ENCODE assay signal across 8 mouse cellular contexts in genomic region chr2:31258609-31259366, GRCm38 (mm10). TPM values are rescaled to one million over a fixed set of nuclear protein-coding genes. Genes with fewer than 3 reads are reported as not detected.
DNase-seq lines count a peak whose midpoint lies in the region; ATAC-seq and TF ChIP-seq lines count a peak whose summit lies in the region.

No protein-coding gene starts in this region.

- H3K4me2 ChIP-seq in embryonic facial prominence, embryonic 11.5 days (ENCODE audit: low read depth, low read length), result peak overlapping the region; percentile 64
- peak overlapping the region; percentile 63 for H3K4me2 ChIP-seq in limb, embryonic 14.5 days (replicated peaks; ENCODE audit: low read depth, low read length, severe bottlenecking)
- H3K4me2 ChIP-seq in midbrain, embryonic 15.5 days, result peak overlapping the region; percentile 57

- TF ChIP-seq CTCF in spleen, adult 2 months (IDR thresholded peaks at IDR 0.05; ENCODE audit: extremely low read depth, insufficient read depth, insufficient read length, insufficient replicate concordance), result no peak

- peak; percentile 72 for DNase-seq in 416B (ENCODE audit: low read depth)
- peak; percentile 88 for DNase-seq in adrenal gland, postnatal 14 days
- peak; percentile 74 for DNase-seq in embryonic facial prominence, embryonic 11.5 days (ENCODE audit: low spot score)
- peak; percentile 81 to 85 for DNase-seq in heart, adult 9 months (ENCODE audit: low spot score in 2 of 2)
- DNase-seq in kidney, adult 8-10 months, result peak; percentile 79 to 84
- peak; percentile 86 for DNase-seq in limb, embryonic 14.5 days (ENCODE audit: low spot score)
- DNase-seq in spleen, adult 2 months (ENCODE audit: low read depth in 1 of 2, low spot score in 2 of 2), result peak; percentile 22 to 44

- H3K27ac ChIP-seq in embryonic facial prominence, embryonic 11.5 days (replicated peaks; ENCODE audit: low read depth, low read length), result 0 out of 2 replicates have a peak overlapping the region, but pooled peaks have one; percentile 20
- H3K27ac ChIP-seq in limb, embryonic 14.5 days (replicated peaks; ENCODE audit: low read depth, low read length), result 0 out of 2 replicates have a peak overlapping the region, but pooled peaks have one; percentile 3
- no peak overlapping the region for H3K27ac ChIP-seq in midbrain, embryonic 15.5 days
- no peak overlapping the region for H3K27ac ChIP-seq in spleen, adult 2 months (ENCODE audit: insufficient read depth, low read length)

- H3K36me3 ChIP-seq in embryonic facial prominence, embryonic 11.5 days (replicated peaks; ENCODE audit: control insufficient read depth, insufficient read depth, low read depth, low read length), result no peaks in the 10 kb centered on the region
- H3K36me3 ChIP-seq in limb, embryonic 14.5 days (ENCODE audit: control insufficient read depth, insufficient read depth, low read length), result no peaks in the 10 kb centered on the region
- no peaks in the 10 kb centered on the region for H3K36me3 ChIP-seq in midbrain, embryonic 15.5 days (replicated peaks)
- H3K36me3 ChIP-seq in spleen, adult 2 months (ENCODE audit: control insufficient read depth, insufficient read depth, low read length), result no peaks in the 10 kb centered on the region

- 11% methylated on average over 22 of the region's 22 CpGs for WGBS in embryonic facial prominence, embryonic 11.5 days
- 12% methylated on average over 22 of the region's 22 CpGs for WGBS in limb, embryonic 14.5 days
- WGBS in midbrain, embryonic 15.5 days, result 12% methylated on average over 22 of the region's 22 CpGs
- WGBS in spleen, adult 2 months, result 23% methylated on average over 22 of the region's 22 CpGs

- no peak for TF ChIP-seq POLR2A in limb, embryonic 14.5 days (IDR thresholded peaks at IDR 0.05; ENCODE audit: borderline replicate concordance, extremely low read depth, insufficient read depth, insufficient read length)
- TF ChIP-seq POLR2A in spleen, adult 2 months (IDR thresholded peaks at IDR 0.05; ENCODE audit: low read depth, low read length), result no peak

- peak overlapping the region; percentile 45 for H3K9ac ChIP-seq in embryonic facial prominence, embryonic 11.5 days (replicated peaks; ENCODE audit: low read length)
- peak overlapping the region; percentile 17; the same call in 1 of the 2 replicates for H3K9ac ChIP-seq in limb, embryonic 14.5 days (ENCODE audit: low read depth, low read length, severe bottlenecking)
- no peak overlapping the region for H3K9ac ChIP-seq in midbrain, embryonic 15.5 days

- ATAC-seq in embryonic facial prominence, embryonic 11.5 days (replicated peaks; ENCODE audit: insufficient number of reproducible peaks, low FRiP score, low TSS enrichment, low read depth), result peak; percentile 29
- ATAC-seq in limb, embryonic 14.5 days (ENCODE audit: low FRiP score, low read depth), result peak; percentile 76
- ATAC-seq in midbrain, embryonic 15.5 days (replicated peaks), result peak; percentile 55; the same call in 1 of the 2 replicates

- peak overlapping the region; percentile 31 for H3K4me3 ChIP-seq in embryonic facial prominence, embryonic 11.5 days (ENCODE audit: low read depth, low read length)
- H3K4me3 ChIP-seq in limb, embryonic 14.5 days (replicated peaks; ENCODE audit: low read length), result peak overlapping the region; percentile 32
- peak overlapping the region; percentile 31 for H3K4me3 ChIP-seq in midbrain, embryonic 15.5 days
- H3K4me3 ChIP-seq in spleen, adult 2 months (ENCODE audit: extremely low read depth, insufficient read depth, insufficient read length), result peak overlapping the region; percentile 65

- no peaks in the 10 kb centered on the region for H3K9me3 ChIP-seq in embryonic facial prominence, embryonic 11.5 days (replicated peaks; ENCODE audit: control insufficient read depth, low read length)
- H3K9me3 ChIP-seq in limb, embryonic 14.5 days (ENCODE audit: control insufficient read depth, low read length), result no peaks in the 10 kb centered on the region
- H3K9me3 ChIP-seq in midbrain, embryonic 15.5 days, result no peaks in the 10 kb centered on the region

- H3K27me3 ChIP-seq in embryonic facial prominence, embryonic 11.5 days (ENCODE audit: control insufficient read depth, insufficient read depth, low read length), result no peaks in the 10 kb centered on the region
- H3K27me3 ChIP-seq in limb, embryonic 14.5 days (ENCODE audit: control insufficient read depth, insufficient read depth, low read length), result no peaks in the 10 kb centered on the region
- no peaks in the 10 kb centered on the region for H3K27me3 ChIP-seq in midbrain, embryonic 15.5 days (replicated peaks)
- H3K27me3 ChIP-seq in spleen, adult 2 months (ENCODE audit: control insufficient read depth, insufficient read depth, low read length), result no peaks in the 10 kb centered on the region

- peaks cover 17% of the 10 kb centered on the region for H3K4me1 ChIP-seq in embryonic facial prominence, embryonic 11.5 days (ENCODE audit: control insufficient read depth, insufficient read depth, low read length)
- peaks cover 52% of the 10 kb centered on the region for H3K4me1 ChIP-seq in limb, embryonic 14.5 days (ENCODE audit: control insufficient read depth, insufficient read depth, low read length)
- H3K4me1 ChIP-seq in midbrain, embryonic 15.5 days, result peaks cover 76% of the 10 kb centered on the region
- peaks cover 12% of the 10 kb centered on the region; the same call in 1 of the 2 replicates for H3K4me1 ChIP-seq in spleen, adult 2 months (ENCODE audit: control insufficient read depth, insufficient read depth, insufficient read length)

RNA-seq across cellular contexts. Expression of gene Ncs1, which starts 13.2 kb away (rescaled TPM):
- total RNA-seq in adrenal gland, postnatal 14 days (2021), result 3.4 and 4.2 TPM in 2 replicates
- polyA plus RNA-seq in embryonic facial prominence, embryonic 11.5 days (2014; fragmentation: Nextera tagmentation; extraction: Ambion mirVana), result 59.5 and 60.3 TPM in 2 replicates
- polyA plus RNA-seq in limb, embryonic 14.5 days (2012; rRNA removed), result 20.5 and 27.3 TPM in 2 replicates
- polyA plus RNA-seq in limb, embryonic 14.5 days (2014; fragmentation: Nextera tagmentation; extraction: Ambion mirVana), result 45.1 and 46.2 TPM in 2 replicates
- polyA plus RNA-seq in midbrain, embryonic 15.5 days (2015; fragmentation: Nextera tagmentation; extraction: Ambion mirVana), result 172 and 183 TPM in 2 replicates
- polyA plus RNA-seq in spleen, adult 2 months (2012; rRNA removed), result 1.2 and 1.3 TPM in 2 replicates

RNA-seq across cellular contexts. Expression of gene Hmcn2, which starts 55.4 kb away (rescaled TPM):
- total RNA-seq in adrenal gland, postnatal 14 days (2021), result 4.3 and 5.8 TPM in 2 replicates
- polyA plus RNA-seq in embryonic facial prominence, embryonic 11.5 days (2014; fragmentation: Nextera tagmentation; extraction: Ambion mirVana), result 0.10 TPM in 1 of 2 replicates, not detected in the other
- polyA plus RNA-seq in limb, embryonic 14.5 days (2012; rRNA removed), result 0.56 and 0.70 TPM in 2 replicates
- polyA plus RNA-seq in limb, embryonic 14.5 days (2014; fragmentation: Nextera tagmentation; extraction: Ambion mirVana), result 0.12 and 0.23 TPM in 2 replicates
- 0.18 and 0.32 TPM in 2 replicates for polyA plus RNA-seq in midbrain, embryonic 15.5 days (2015; fragmentation: Nextera tagmentation; extraction: Ambion mirVana)
- polyA plus RNA-seq in spleen, adult 2 months (2012; rRNA removed), result 1.1 and 1.2 TPM in 2 replicates

Comparison
In these comparisons a context has a peak if more than half of its experiments do, and no peak if none do; other contexts are left out.
1. DNase-seq: peak in every context shown above with its lines; median percentile 88 in adrenal gland, postnatal 14 days; 86 in limb, embryonic 14.5 days; 83 in heart, adult 9 months; 82 in kidney, adult 8-10 months; 74 in embryonic facial prominence, embryonic 11.5 days; 72 in 416B; 33 in spleen, adult 2 months.
2. H3K27ac ChIP-seq: peak in embryonic facial prominence, embryonic 11.5 days (single experiment) and limb, embryonic 14.5 days (single experiment); none in midbrain, embryonic 15.5 days (single experiment) and spleen, adult 2 months (single experiment).
3. Peak in every context shown above with its lines, with median percentiles within 50 percentile points of each other: ATAC-seq, H3K4me2 ChIP-seq and H3K4me3 ChIP-seq.